Mouse (Mus musculus) left cerebral cortex, postnatal 10 days (tissue): ENCODE results near the gene Igsf3. TPM values are rescaled to one million over a fixed set of nuclear protein-coding genes. Genes with fewer than 3 reads are reported as not detected.
A peak's percentile ranks its signal among the peaks of the same experiment; 100 is the strongest.

Experiments used
- DNase-seq, 2 experiments: peaks; one replicate each; pipeline ENCODE4 v3.0.0; 2021 to 2022; ENCODE audit warnings: low spot score in 2 of 2, mixed read lengths in 1 of 2; ENCODE audit errors: extremely low spot score in 1 of 2
- intact Hi-C: fragments of 180-260 bp; cut with DNase I; formaldehyde crosslinking; loops from one replicate; pipeline ENCODE4 v1.15.1; 2025
- total RNA-seq, 2 experiments: library from RNA; stranded (reverse); gene quantifications; 2 replicates each; pipeline ENCODE4 v1.2.3; 2021

The Igsf3 gene
- total RNA-seq, 2 experiments from 2014 or later: 44.7 to 46.6 TPM

- no peak for DNase-seq
- intact Hi-C loops: no loop called here
Measured at GRCm38 (mm10) chr3:101429982-101430754, 53.3 kb downstream of the Igsf3 start.

- DNase-seq: no peak
- intact Hi-C loops: no loop called here
Measured at GRCm38 (mm10) chr3:101430755-101431115, 53.9 kb downstream of the Igsf3 start.

- intact Hi-C loops: no loop called here
- DNase-seq: no peak
Measured at GRCm38 (mm10) chr3:101435672-101436071, 58.8 kb downstream of the Igsf3 start.

GRCm38 (mm10) chr3:101436469-101436868 lies 59.6 kb downstream of the Igsf3 start:
- intact Hi-C loops: no loop called here
- DNase-seq: no peak

GRCm38 (mm10) chr3:101437021-101437563 lies 60.2 kb downstream of the Igsf3 start:
- intact Hi-C loops: no loop called here
- DNase-seq: no peak

GRCm38 (mm10) chr3:101443265-101443881 lies 66.5 kb downstream of the Igsf3 start:
- intact Hi-C loops: no loop called here
- no peak for DNase-seq

GRCm38 (mm10) chr3:101444437-101444836 lies 67.6 kb downstream of the Igsf3 start:
- intact Hi-C loops: no loop called here

GRCm38 (mm10) chr3:101447239-101447638 lies 70.4 kb downstream of the Igsf3 start:
- DNase-seq: no peak
- intact Hi-C loops: no loop called here

More at GRCm38 (mm10) chr3:101444437-101444836, 67.6 kb downstream of the Igsf3 start:
- no peak for DNase-seq

- intact Hi-C loops: no loop called here
- peak in 1 of 2 experiments; percentile 26 for DNase-seq
Measured at GRCm38 (mm10) chr3:101448765-101449164, 71.9 kb downstream of the Igsf3 start.

- no peak for DNase-seq
- intact Hi-C loops: no loop called here
Measured at GRCm38 (mm10) chr3:101450811-101451428, 74.0 kb downstream of the Igsf3 start.

GRCm38 (mm10) chr3:101460618-101461017 lies 83.7 kb downstream of the Igsf3 start:
- intact Hi-C loops: loop anchor here (1.0 to 5.0 kb wide), 3 partner anchors 83 to 488 kb away; partner anchors contain the start of gene Igsf3
- no peak for DNase-seq

GRCm38 (mm10) chr3:101461046-101461445 lies 84.2 kb downstream of the Igsf3 start:
- DNase-seq: no peak
- intact Hi-C loops: loop anchor here (1.0 to 5.0 kb wide), 3 partner anchors 84 to 489 kb away; partner anchors contain the start of gene Igsf3

- DNase-seq: no peak
Measured at GRCm38 (mm10) chr3:101461816-101462215, 84.9 kb downstream of the Igsf3 start.

GRCm38 (mm10) chr3:101462294-101462693 lies 85.4 kb downstream of the Igsf3 start:
- intact Hi-C loops: loop anchor here (5.0 kb wide), 2 partner anchors 85 to 490 kb away; partner anchors contain the start of gene Igsf3
- DNase-seq: peak; percentile 74 to 76

More at GRCm38 (mm10) chr3:101461816-101462215, 84.9 kb downstream of the Igsf3 start:
- intact Hi-C loops: loop anchor here (1.0 to 5.0 kb wide), 3 partner anchors 85 to 490 kb away; partner anchors contain the start of gene Igsf3

- DNase-seq: no peak
Measured at GRCm38 (mm10) chr3:101463491-101463890, 86.6 kb downstream of the Igsf3 start.

GRCm38 (mm10) chr3:101469675-101470074 lies 92.8 kb downstream of the Igsf3 start:
- DNase-seq: no peak
- intact Hi-C loops: no loop called here

More at GRCm38 (mm10) chr3:101463491-101463890, 86.6 kb downstream of the Igsf3 start:
- intact Hi-C loops: loop anchor here (5.0 kb wide), 2 partner anchors 86 to 491 kb away; partner anchors contain the start of gene Igsf3

GRCm38 (mm10) chr3:101471881-101472280 lies 95.0 kb downstream of the Igsf3 start:
- intact Hi-C loops: no loop called here
- DNase-seq: no peak

GRCm38 (mm10) chr3:101481951-101482350 lies 105.1 kb downstream of the Igsf3 start:
- DNase-seq: no peak
- intact Hi-C loops: no loop called here
